Mouse (Mus musculus) macrophage (primary cell): ENCODE measurements around the gene Eaf2. TPM values are rescaled to one million over a fixed set of nuclear protein-coding genes. Genes with fewer than 3 reads are reported as not detected.
"Not testable (repeated sequence)": the region's sequence is repeated elsewhere in the genome, so short reads cannot be mapped to it uniquely, and the experiment has no call there.

ENCODE experiments used
- H3K27ac ChIP-seq: fragments of 350-480 bp; formaldehyde crosslinking; 2 replicates; pipeline ENCODE4 v1.9.0; 2021
- H3K36me3 ChIP-seq: fragments of 350-480 bp; formaldehyde crosslinking; 2 replicates; pipeline ENCODE4 v1.9.0; 2021; ENCODE audit errors: inconsistent target
- H3K4me3 ChIP-seq: fragments of 350-480 bp; formaldehyde crosslinking; 2 replicates; pipeline ENCODE4 v1.9.0; 2021; ENCODE audit errors: inconsistent target
- H3K79me2 ChIP-seq: fragments of 350-480 bp; formaldehyde crosslinking; 2 replicates; pipeline ENCODE4 v1.9.0; 2021; ENCODE audit errors: inconsistent target
- WGBS: methylation state at CpG from one replicate; pipeline ENCODE4 v1.1.7; 2026; ENCODE audit warnings: inconsistent platforms; ENCODE audit not compliant: missing documents; 5-methylcytosine and 5-hydroxymethylcytosine counted together
- polyA plus RNA-seq: library from polyadenylated mRNA; stranded (reverse); fragments of 250-400 nt; gene quantifications from 3 replicates; pipeline ENCODE4 v1.2.4, GENCODE M21; 2018; ENCODE audit warnings: inconsistent platforms

Eaf2 gene
- polyA plus RNA-seq, 1 experiment from 2014 or later, result not detected

DNA sequence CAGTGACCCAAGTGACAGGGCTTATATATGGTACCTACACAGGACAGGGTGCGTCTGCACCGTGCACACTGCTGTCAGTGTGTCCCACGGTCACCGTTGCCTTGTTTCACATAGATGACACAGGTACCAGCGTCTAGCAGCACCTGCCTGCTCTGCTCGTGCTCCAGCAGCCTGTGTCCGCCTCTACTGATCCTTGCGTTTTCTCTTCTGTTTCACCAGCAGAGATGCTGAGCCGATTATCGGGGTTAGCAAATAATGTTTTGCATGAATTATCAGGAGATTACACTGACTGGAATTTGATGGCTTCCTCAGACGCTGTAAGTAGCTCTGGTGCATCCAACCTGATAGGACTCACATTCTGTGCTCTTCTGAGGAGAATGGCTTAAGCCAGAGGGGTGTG lies 11.1 kb upstream of the Eaf2 start:
- peaks cover 44% of the 10 kb centered on the region for H3K79me2 ChIP-seq
- no peak overlapping the region for H3K4me3 ChIP-seq
- H3K36me3 ChIP-seq, result peaks cover 44% of the 10 kb centered on the region
- WGBS, result 97% methylated on average over 11 of the region's 11 CpGs
- H3K27ac ChIP-seq, result no peak overlapping the region

DNA sequence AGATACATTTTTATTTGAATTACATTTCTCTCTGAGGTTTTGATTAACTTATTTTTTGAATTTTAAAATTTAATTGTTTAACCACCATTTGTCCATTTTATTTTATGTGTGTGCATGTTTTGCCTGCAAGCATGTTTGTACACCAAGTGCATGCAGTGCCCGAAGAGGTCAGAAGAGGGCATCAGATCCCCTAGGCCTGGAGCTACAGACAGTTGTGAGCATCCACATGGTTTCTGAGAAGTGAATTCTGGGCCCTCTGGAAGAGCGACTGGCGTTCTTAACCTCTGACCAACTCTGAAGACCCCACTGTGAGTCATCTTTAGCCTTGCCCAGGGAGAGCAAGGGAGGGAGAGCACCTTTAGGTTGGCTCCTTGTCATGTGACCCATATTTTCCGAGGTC lies 10.1 kb upstream of the Eaf2 start:
- 86% methylated on average over 4 of the region's 4 CpGs for WGBS

GRCm38 (mm10) chr16:36882737-36883343 lies 8.0 kb upstream of the Eaf2 start:
- H3K4me3 ChIP-seq, result no peak overlapping the region
- H3K79me2 ChIP-seq, result peaks cover 75% of the 10 kb centered on the region
- peaks cover 22% of the 10 kb centered on the region for H3K36me3 ChIP-seq
- no peak overlapping the region for H3K27ac ChIP-seq
- WGBS, result 91% methylated on average over 3 of the region's 5 CpGs

More for the DNA sequence above, 10.1 kb upstream of the Eaf2 start:
- Histone ChIP-seq H3K27ac (no peak overlapping the region), H3K36me3 (peaks cover 37% of the 10 kb centered on the region), H3K4me3 (no peak overlapping the region), H3K79me2 (peaks cover 55% of the 10 kb centered on the region)

DNA sequence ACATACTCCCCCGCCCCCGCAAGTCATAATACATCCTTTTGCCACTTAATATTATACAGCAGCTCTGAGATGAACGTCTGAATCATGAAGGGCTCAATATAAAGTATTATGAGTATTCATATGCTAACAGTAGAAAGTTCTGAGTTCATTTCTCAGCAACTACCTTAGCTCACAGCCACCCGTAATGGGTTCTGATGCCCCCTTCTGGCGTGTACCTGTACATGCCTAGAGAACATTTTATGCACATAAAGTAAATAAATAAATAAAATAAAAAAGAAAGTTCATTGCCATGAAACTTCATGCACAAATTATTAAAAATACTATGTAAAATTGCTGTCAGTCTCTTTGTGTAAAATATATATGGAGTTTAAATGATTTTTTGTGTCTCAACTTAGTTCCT lies 2.5 kb upstream of the Eaf2 start:
- WGBS, result 85% methylated on average over 5 of the region's 5 CpGs

GRCm38 (mm10) chr16:36875276-36875851 lies 561 bp upstream of the Eaf2 start:
- 2% methylated on average over 45 of the region's 48 CpGs for WGBS
- peaks cover 69% of the 10 kb centered on the region for H3K79me2 ChIP-seq
- peak overlapping the region; percentile 57 for H3K4me3 ChIP-seq
- H3K27ac ChIP-seq, result no peak overlapping the region
- no peaks in the 10 kb centered on the region for H3K36me3 ChIP-seq

More for the DNA sequence above, 2.5 kb upstream of the Eaf2 start:
- Histone ChIP-seq H3K27ac (no peak overlapping the region), H3K79me2 (peaks cover 88% of the 10 kb centered on the region), H3K36me3 (no peaks in the 10 kb centered on the region), H3K4me3 (no peak overlapping the region)

DNA sequence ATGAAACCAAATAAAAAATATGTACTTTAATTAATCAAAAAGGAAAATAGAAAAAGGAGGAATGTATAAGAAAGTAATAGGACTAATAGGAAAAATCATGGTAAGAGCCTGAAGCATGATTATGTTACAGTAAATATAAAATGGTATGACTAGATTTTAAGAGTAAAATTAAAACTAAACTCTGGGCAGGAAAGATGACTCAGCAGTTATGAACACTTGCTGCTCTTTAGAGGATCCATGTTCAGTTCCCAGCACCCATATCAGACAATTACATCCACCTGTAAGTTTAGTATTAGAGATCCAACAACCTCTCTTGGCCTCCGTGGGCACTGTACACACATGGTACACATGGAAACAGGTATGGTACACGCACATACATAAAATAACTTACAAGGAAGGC lies 5.4 kb downstream of the Eaf2 start:
- Histone ChIP-seq H3K79me2 (peaks cover 18% of the 10 kb centered on the region), H3K27ac (no peak overlapping the region), H3K4me3 (no peak overlapping the region), H3K36me3 (no peaks in the 10 kb centered on the region)
- 100% methylated on average over 2 of the region's 2 CpGs for WGBS

GRCm38 (mm10) chr16:36863585-36863984 lies 11.2 kb downstream of the Eaf2 start:
- Histone ChIP-seq H3K4me3 (no peak overlapping the region), H3K79me2 (no peaks in the 10 kb centered on the region), H3K36me3 (no peaks in the 10 kb centered on the region), H3K27ac (no peak overlapping the region)
- WGBS, result 97% methylated on average over 3 of the region's 3 CpGs

DNA sequence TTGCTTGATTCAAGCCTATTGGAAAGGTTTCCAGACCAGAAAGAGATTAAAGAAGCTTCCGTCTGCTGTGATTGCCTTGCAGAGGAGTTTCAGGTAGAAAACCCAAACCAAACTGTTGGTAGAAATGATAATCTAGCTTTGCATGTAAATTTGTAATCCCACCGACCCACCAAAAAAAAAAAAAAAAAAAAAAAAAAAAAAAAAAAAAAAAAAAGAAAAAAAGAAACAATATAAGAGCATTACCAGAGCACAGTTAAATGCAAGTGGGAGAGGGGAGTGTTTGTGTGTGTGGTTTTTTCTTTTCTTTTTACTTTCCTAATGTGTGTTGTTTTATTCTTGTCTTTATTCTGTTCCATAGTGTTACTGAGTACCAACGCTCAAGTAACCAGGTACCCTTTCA lies 23.6 kb downstream of the Eaf2 start:
- Histone ChIP-seq H3K79me2 (no peaks in the 10 kb centered on the region), H3K4me3 (no peak overlapping the region), H3K36me3 (no peaks in the 10 kb centered on the region), H3K27ac (no peak overlapping the region)
- WGBS, result 96% methylated on average over 2 of the region's 3 CpGs

GRCm38 (mm10) chr16:36846894-36847293 lies 27.9 kb downstream of the Eaf2 start:
- H3K4me3 ChIP-seq, H3K79me2 ChIP-seq, H3K27ac ChIP-seq, H3K36me3 ChIP-seq: not testable (repeated sequence)
- WGBS, result no CpG with 5 or more reads among the region's 1 CpGs

DNA sequence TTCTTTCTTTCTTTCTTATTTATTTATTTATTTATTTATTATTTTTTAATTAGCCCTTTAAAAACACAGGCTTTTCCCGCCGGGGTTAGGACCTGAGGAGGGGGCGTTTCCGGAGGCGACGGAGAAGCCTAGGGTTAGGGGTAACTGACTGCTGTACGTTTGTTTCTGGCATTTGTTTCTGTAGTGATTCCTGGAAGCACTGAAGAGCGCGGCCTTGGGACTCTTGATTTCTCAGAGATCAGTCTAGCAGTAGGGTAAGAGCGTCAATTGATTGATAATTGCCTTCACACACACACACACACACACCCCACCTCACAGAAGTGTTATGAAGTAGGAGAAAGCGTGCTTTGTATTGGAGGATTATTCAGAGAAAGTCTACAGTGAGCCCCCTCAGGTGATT lies 46.0 kb downstream of the Eaf2 start:
- no peaks in the 10 kb centered on the region for H3K79me2 ChIP-seq
- no peaks in the 10 kb centered on the region for H3K36me3 ChIP-seq
- H3K27ac ChIP-seq, result no peak overlapping the region
- peak overlapping the region; percentile 49 for H3K4me3 ChIP-seq
- 34% methylated on average over 11 of the region's 11 CpGs for WGBS

GRCm38 (mm10) chr16:36828054-36828786 lies 46.6 kb downstream of the Eaf2 start, which contains the start of gene Iqcb1:
Gene Iqcb1, plus strand, starts transcription at chr16:36828385.
- WGBS, result under 1% methylated on average over 47 of the region's 64 CpGs
- Histone ChIP-seq H3K36me3 (no peaks in the 10 kb centered on the region), H3K4me3 (peak within 1 kb of the TSS; percentile 49), H3K79me2 (no peaks in the 10 kb centered on the region), H3K27ac (no peak within 1 kb of the TSS)

- peak overlapping the region; percentile 49 for H3K4me3 ChIP-seq
- no peaks in the 10 kb centered on the region for H3K79me2 ChIP-seq
- H3K36me3 ChIP-seq, result no peaks in the 10 kb centered on the region
- 13% methylated on average over 11 of the region's 11 CpGs for WGBS
- H3K27ac ChIP-seq, result no peak overlapping the region
Measured at GRCm38 (mm10) chr16:36827611-36828053, 47.2 kb downstream of the Eaf2 start.

GRCm38 (mm10) chr16:36821474-36821873 lies 53.3 kb downstream of the Eaf2 start:
- Histone ChIP-seq H3K27ac (no peak overlapping the region), H3K79me2 (no peaks in the 10 kb centered on the region), H3K36me3 (no peaks in the 10 kb centered on the region), H3K4me3 (no peak overlapping the region)
- 2% methylated on average over 3 of the region's 3 CpGs for whole genome bisulfite sequencing

DNA sequence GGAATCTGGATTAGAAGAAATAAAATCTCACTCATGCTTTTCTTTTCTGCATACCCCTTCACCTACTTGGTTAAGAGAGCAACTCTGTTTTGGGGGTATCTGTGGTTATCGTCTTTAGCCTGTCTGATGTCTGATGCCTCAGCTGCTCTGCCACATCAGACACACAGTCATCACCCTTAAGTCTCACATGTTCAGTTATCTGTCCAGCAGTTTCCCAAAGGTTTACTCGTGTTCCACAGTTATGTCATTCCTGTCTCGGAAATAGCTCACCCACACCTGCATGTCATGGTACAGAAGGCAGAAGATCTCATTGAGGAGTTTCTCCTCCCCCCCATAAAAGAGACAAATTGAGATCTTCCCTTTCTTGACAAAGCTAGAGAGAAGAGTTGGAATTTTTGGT lies 54.1 kb downstream of the Eaf2 start:
- 76% methylated on average over 3 of the region's 3 CpGs for WGBS
- H3K4me3 ChIP-seq, result no peak overlapping the region

DNA sequence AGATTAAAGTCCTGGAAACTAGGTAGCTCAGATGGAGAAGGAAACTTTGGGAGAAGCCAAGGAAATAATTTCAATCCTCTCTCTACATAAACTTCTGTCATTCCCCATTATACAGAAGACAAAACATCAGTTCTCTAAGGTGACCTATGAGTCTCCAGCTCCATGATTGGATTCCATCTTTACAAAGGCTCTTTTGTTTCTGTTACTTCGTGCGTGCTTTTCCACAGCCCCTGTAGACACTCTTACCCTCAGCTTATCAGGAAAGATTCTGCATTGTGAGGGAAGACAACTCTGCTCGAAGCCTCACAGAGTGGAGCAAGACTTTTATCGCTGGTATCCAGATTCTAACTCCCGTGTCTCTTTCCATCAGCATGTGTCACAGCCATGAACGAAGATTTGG lies 54.8 kb downstream of the Eaf2 start:
- WGBS, result 90% methylated on average over 6 of the region's 6 CpGs
- H3K4me3 ChIP-seq, result no peak overlapping the region
- H3K79me2 ChIP-seq, result no peaks in the 10 kb centered on the region

More for the DNA sequence above, 54.1 kb downstream of the Eaf2 start:
- no peak overlapping the region for H3K27ac ChIP-seq
- no peaks in the 10 kb centered on the region for H3K36me3 ChIP-seq
- H3K79me2 ChIP-seq, result no peaks in the 10 kb centered on the region

More for the DNA sequence above, 54.8 kb downstream of the Eaf2 start:
- Histone ChIP-seq H3K36me3 (no peaks in the 10 kb centered on the region), H3K27ac (no peak overlapping the region)
